Mouse (Mus musculus) layer of hippocampus, adult 2 months (tissue): Measurements from ENCODE around the gene Zmynd19. TPM values are rescaled to one million over a fixed set of nuclear protein-coding genes. Genes with fewer than 3 reads are reported as not detected.
"Not testable (repeated sequence)": the region's sequence is repeated elsewhere in the genome, so short reads cannot be mapped to it uniquely, and the experiment has no call there.

Source experiments
- DNase-seq, 2 experiments: peaks; one replicate each; pipeline ENCODE4 v3.0.0; 2022; ENCODE audit warnings: low spot score in 2 of 2
- H3K27ac ChIP-seq: fragments of 200-600 bp; 2 replicates; pipeline ENCODE4 v1.8.1; 2022
- H3K4me3 ChIP-seq: fragments of 200-600 bp; 2 replicates; pipeline ENCODE4 v1.8.1; 2022; ENCODE audit warnings: mild to moderate bottlenecking
- CTCF ChIP-seq: fragments of 200-600 bp; conservative IDR thresholded peaks from 2 replicates; pipeline ENCODE4 v1.8.1; 2022; ENCODE audit warnings: antibody characterized with exemption, mild to moderate bottlenecking, moderate library complexity
- total RNA-seq, 2 experiments: library from RNA; stranded (reverse); gene quantifications; 2 replicates each; pipeline ENCODE4 v1.2.3; 2021

Zmynd19 gene
- total RNA-seq, 2 experiments from 2014 or later: 35.0 to 36.2 TPM

DNA sequence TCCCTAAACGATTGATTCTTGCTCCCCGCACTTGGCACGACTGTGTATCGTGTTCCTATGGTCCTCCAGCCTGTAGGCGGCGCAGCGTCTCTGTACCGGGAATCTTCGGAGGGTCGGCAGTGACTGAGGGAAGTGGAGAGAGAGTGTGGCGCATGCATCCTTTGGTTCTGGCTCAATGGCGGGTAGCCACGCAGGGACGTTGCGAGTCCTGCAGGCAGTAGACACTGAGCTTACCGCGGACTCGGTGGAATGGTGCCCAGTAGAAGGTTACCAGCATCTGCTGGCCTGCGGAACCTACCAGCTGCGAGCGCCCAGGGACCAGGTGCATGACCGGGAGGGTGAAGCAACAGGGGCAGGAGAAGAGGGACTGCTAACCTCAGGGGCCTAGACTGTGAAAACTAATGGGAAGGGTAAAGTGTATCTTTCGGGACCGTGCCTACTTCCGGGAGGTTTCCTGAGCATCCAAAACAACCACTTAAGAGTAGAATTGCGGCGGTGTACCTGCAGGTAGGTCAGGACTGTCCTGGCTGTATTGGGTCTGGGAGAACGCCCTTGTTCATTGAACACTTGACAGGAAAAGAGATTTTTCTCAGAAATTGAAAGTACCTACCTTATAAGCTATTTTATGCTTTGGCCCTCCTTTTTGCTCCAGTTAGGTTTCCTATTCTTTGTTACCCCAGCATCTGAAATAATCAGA is 12.9 kb downstream of the Zmynd19 start, which contains the start of gene Dph7:
Gene Dph7, plus strand, starts transcription at position 97 of the 697 bp plus-strand sequence.
- peak within 1 kb of the TSS; percentile 92 for H3K27ac ChIP-seq
- peak; percentile 92 for TF ChIP-seq CTCF
- peak; percentile 90 to 92 for DNase-seq
- H3K4me3 ChIP-seq: peak within 1 kb of the TSS; percentile 90

GRCm38 (mm10) chr2:24970386-24970785 is 20.8 kb downstream of the Zmynd19 start:
- no peak for TF ChIP-seq CTCF
- Histone ChIP-seq H3K4me3 (no peak overlapping the region), H3K27ac (no peak overlapping the region)
- DNase-seq: no peak

GRCm38 (mm10) chr2:24974452-24974851 is 24.9 kb downstream of the Zmynd19 start:
- DNase-seq: not testable (repeated sequence)
- peak overlapping the region; percentile 97 for H3K27ac ChIP-seq
- peak overlapping the region; percentile 91 for H3K4me3 ChIP-seq

DNA sequence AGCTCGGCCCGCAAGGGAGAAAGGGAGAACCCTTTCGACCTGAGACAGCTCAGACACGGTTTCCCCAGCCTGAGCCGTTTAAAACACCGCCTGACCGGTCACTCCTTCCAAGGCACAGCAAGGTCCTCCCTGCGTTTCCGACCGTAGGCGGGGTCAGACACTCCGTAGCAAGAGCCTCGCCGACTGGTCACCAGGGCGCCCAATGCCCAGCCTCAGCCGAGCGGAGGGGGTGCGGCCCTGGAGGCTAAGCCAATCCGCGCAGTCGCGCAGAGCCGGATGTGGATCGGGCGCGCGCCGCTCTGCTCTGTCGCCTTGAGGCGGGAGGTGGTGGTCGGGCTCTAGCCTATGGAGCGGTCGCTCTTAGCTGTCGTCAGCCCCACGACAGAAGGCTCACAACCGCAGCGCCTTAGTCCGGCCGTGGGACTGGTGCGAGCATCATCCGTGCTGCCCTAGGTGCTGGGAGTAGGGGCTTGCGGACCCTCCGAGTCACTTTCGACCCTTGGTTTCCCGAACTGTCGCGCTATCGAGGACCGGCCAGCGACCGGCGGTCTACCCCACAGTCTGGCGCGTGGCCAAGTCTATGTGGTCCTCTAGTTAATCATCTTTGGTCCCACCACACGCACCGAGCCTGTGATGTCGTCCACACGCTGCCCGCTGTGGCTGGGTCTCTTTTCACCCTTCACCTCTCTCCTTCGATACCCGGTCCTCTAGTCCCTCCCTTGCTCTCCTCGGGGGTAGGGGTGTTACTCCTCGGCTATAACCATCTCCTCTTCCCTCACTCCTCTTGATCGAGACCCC is 25.5 kb downstream of the Zmynd19 start, which contains the start of gene Mrpl41:
Gene Mrpl41, minus strand, starts transcription at position 193 of the 798 bp plus-strand sequence.
- Histone ChIP-seq H3K27ac (peak within 1 kb of the TSS; percentile 97), H3K4me3 (peak within 1 kb of the TSS; percentile 91)
- peak; percentile 96 to 97 for DNase-seq
- TF ChIP-seq CTCF: no peak; the same call in 1 of the 2 replicates

DNA sequence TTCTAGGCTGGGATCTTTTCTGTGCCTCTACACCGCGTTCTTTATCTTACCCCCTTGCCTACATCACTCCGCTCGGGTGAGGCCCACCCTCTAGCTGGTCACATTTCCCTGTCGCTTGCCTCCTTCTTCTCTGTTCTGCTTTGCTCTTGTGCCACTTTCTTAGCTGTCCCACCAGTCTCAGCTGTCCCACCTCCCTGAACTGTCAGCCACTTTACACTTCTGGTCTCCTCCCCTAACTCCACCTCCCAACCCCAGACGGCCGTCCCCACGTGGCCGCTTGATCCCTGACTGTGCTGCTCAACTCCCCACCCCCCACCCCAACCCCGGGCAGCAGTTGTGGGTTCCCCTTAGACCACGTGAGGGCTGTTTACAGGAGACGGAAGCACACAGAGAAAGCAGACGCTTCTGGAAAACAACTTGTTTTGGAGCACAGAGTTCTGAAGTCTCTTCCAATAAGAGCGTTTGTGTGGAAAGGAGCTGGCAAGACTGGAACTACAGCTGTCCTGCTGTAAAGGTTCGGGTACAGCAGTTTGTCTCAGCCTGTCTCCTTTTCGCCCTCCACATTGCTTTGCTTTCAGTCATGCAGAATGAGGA is 26.2 kb downstream of the Zmynd19 start, which contains the start of gene Pnpla7:
Gene Pnpla7, plus strand, starts transcription at position 330 of the 594 bp plus-strand sequence.
- H3K4me3 ChIP-seq: peak within 1 kb of the TSS; percentile 91
- no peak for TF ChIP-seq CTCF
- peak; percentile 61 to 84 for DNase-seq
- H3K27ac ChIP-seq: peak within 1 kb of the TSS; percentile 97

GRCm38 (mm10) chr2:24976960-24977359 is 27.4 kb downstream of the Zmynd19 start:
- TF ChIP-seq CTCF: no peak
- peak overlapping the region; percentile 91; the same call in 1 of the 2 replicates for H3K4me3 ChIP-seq
- DNase-seq: no peak
- peak overlapping the region; percentile 97 for H3K27ac ChIP-seq

DNA sequence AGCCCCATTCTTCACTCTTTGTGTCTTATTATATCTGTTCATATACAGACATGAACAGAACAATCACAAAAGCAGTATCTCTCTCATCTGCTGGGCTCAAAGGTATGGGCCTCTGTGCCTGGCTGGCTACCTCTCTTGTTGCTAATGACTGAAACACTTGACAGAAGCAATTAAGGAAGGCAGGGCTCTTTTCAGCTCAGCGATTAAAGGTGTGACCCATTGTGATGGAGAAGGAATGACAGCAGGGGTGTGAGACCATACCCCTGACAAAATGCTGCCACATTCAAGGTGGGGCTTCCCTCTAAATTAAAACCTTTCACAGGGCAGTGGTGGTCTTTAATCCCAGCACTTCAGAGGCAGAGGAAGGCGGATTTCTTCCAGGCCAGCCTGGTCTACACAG is 38.2 kb downstream of the Zmynd19 start:
- Histone ChIP-seq H3K27ac (no peak overlapping the region), H3K4me3 (no peak overlapping the region)
- no peak for DNase-seq
- TF ChIP-seq CTCF: no peak

DNA sequence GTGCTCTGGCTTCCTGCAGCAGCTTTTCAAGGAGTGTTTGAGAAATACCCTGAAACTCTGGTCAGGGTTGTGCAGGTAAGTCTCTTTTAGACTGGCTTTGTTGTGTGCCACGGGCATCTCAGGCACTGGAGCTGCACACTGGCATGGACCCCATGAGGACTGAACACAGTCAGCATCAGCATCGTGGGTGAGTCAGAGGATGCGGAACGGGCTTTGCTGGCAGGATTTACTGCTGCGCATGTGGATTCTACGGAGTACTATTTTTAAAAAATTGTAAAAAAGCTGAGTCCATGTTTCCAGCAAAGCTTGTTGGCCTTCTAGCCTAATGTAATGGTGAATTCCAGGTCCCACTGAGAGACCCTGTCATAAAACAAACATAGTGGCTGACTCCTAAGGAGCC is 45.7 kb downstream of the Zmynd19 start:
- H3K4me3 ChIP-seq: no peak overlapping the region
- peak; percentile 25 to 61 for DNase-seq
- no peak for TF ChIP-seq CTCF
- no peak overlapping the region for H3K27ac ChIP-seq

GRCm38 (mm10) chr2:24996471-24996870 is 46.9 kb downstream of the Zmynd19 start:
- no peak overlapping the region for H3K27ac ChIP-seq
- DNase-seq: no peak
- no peak overlapping the region for H3K4me3 ChIP-seq
- no peak for TF ChIP-seq CTCF

DNA sequence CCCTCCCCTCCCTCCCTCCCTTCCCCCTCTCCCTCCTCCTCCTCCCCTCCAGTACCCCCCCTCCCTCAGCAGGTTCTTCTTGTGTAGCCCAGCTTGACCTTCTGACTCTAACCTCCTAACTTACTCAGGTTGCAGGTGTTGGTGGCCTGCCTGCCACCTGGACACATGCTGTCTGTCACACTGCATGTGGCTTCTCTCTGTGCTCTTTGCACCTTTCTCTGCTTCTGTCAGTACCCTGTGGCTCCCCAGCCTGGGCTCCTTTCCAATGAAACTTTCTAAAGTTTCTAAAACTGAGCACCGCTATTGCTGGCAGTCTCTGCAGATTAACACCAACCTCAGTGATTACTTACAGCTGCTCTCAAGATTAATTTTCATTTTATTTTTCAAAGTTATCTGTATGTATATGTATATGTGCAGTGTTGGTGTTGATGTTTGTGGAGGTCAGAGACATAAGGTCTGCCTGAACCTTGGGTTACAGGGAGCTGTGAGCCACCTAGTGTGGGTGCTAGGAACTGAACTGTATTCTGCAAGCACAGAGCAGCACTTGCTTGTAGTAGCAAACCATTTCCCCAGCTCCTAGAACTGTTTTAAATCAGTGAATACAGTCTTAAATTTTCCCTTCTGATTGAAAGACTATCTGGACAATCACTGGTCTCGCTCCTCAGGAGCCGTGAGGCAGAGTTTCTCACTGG is 51.1 kb downstream of the Zmynd19 start:
- H3K4me3 ChIP-seq: no peak overlapping the region
- no peak overlapping the region for H3K27ac ChIP-seq
- peak; percentile 87 for TF ChIP-seq CTCF
- no peak for DNase-seq

- H3K4me3 ChIP-seq: no peak overlapping the region
- no peak overlapping the region for H3K27ac ChIP-seq
- no peak for DNase-seq
- TF ChIP-seq CTCF: no peak
Observed at GRCm38 (mm10) chr2:25003946-25004786, 54.6 kb downstream of the Zmynd19 start.

GRCm38 (mm10) chr2:25006767-25007166 is 57.2 kb downstream of the Zmynd19 start:
- no peak for DNase-seq
- no peak overlapping the region for H3K4me3 ChIP-seq
- no peak for TF ChIP-seq CTCF
- H3K27ac ChIP-seq: no peak overlapping the region
